Mouse (Mus musculus): Measurements from ENCODE around the gene Wt1.

DNA sequence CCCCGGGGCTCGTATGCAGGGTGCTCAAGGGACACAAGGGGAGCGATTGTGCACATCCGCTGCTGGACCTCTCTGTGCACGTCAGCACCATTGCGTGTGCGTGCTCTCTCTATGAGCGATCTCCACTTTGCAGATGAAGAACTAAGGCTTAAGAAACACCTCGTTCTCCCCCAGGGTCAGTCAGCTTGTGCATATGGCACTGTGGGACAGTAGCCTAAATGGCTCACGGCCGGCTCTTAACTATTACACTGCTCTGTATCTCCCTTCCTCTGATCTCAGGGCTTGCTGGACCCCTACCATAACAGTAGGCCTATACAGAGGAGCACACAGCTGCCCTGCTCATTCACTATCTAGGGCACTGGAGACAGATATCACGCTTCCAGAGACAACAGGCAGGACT, 52.5 kb downstream of the Wt1 start:
- TF ChIP-seq CTCF (IDR thresholded peaks at IDR 0.05; ENCODE audit: low read depth, low read length), result no peak
- no peak for TF ChIP-seq POLR2A (IDR thresholded peaks at IDR 0.05; ENCODE audit: insufficient read depth, low read length)
- TF ChIP-seq EP300 (IDR thresholded peaks at IDR 0.05; ENCODE audit: insufficient read depth, low read depth, low read length), result no peak
